Mouse (Mus musculus): ENCODE data around the gene Mogs. TPM values are rescaled to one million over a fixed set of nuclear protein-coding genes. Genes with fewer than 3 reads are reported as not detected.

The Mogs gene
- polyA plus RNA-seq, 1 experiment from 2014 or later: 24.7 TPM

DNA sequence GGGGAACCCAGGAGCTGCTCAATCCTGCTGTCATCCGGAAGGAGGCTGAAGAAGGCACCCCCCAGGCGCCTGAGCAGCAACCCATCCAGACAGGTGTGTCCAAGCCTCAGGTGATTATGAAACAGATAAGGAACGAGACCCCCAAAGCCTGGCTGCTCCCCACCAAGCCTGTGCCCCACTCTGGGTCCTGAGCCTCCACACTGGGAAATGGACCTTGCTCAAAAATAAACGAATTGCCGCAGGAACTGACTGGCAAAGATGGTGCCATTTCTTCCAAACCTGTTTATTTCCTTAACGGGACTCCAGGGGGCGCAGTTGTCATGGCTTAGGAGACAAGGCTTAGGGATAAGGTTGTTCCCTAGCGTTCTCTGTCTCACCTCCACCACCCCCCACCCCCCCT, 47.4 kb downstream of the Mogs start:
- no peak for ATAC-seq (replicated peaks)
- H3K27ac ChIP-seq: no peak overlapping the region
- no peaks in the 10 kb centered on the region for H3K9me3 ChIP-seq
- no peak overlapping the region for H3K9ac ChIP-seq
- H3K4me2 ChIP-seq: peak overlapping the region; percentile 44
- no peaks in the 10 kb centered on the region for H3K36me3 ChIP-seq (replicated peaks)
- peaks cover 38% of the 10 kb centered on the region for H3K4me1 ChIP-seq
- H3K27me3 ChIP-seq (replicated peaks): peaks cover 32% of the 10 kb centered on the region
- H3K4me3 ChIP-seq: peak overlapping the region; percentile 25
- WGBS: 2% methylated on average over 8 of the region's 8 CpGs

DNA sequence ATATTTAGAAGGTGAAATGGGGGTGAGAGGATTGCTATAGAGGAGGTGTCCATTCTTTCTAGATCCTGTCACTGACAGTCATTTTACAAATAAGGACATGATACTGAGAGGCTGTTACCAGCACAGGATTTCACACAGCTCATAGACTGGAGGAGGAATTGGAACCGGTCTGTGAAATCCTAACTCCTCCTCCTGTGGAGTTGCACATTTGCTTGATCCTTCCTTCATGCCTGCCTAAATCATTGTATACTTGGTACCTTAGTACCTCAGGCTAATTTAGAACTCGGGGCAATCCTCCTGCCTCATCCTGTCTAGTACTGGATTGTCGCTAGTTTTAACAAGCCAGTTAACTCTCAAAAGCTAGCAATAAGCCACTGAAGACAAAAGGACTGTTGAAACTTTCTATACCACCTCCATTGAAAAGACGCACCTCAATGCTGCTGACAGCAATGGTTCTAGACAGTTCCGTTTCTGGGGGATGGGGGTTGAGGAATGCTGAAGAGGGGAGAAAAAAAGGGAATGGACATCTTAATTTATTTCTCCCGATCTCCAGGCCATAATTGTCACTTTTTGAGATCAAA, 49.8 kb downstream of the Mogs start:
- peaks cover 56% of the 10 kb centered on the region for H3K4me1 ChIP-seq
- 3% methylated on average over 6 of the region's 6 CpGs for WGBS
- peak overlapping the region; percentile 94 for H3K27ac ChIP-seq
- H3K9ac ChIP-seq: peak overlapping the region; percentile 82
- H3K27me3 ChIP-seq (replicated peaks): peaks cover 29% of the 10 kb centered on the region
- peak overlapping the region; percentile 65 for H3K4me3 ChIP-seq
- no peaks in the 10 kb centered on the region for H3K9me3 ChIP-seq
- ATAC-seq (replicated peaks): peak; percentile 53
- peak overlapping the region; percentile 84 for H3K4me2 ChIP-seq
- H3K36me3 ChIP-seq (replicated peaks): no peaks in the 10 kb centered on the region

- peak; percentile 84 for ATAC-seq (replicated peaks)
- under 1% methylated on average over 57 of the region's 58 CpGs for WGBS
- Histone ChIP-seq H3K9me3 (no peaks in the 10 kb centered on the region), H3K36me3 (replicated peaks) (no peaks in the 10 kb centered on the region), H3K4me1 (peaks cover 62% of the 10 kb centered on the region), H3K27me3 (replicated peaks) (peaks cover 23% of the 10 kb centered on the region), H3K4me3 (peak within 1 kb of the TSS; percentile 65), H3K4me2 (peak within 1 kb of the TSS; percentile 84), H3K9ac (peak within 1 kb of the TSS; percentile 82), H3K27ac (peak within 1 kb of the TSS; percentile 94)
Observed at GRCm38 (mm10) chr6:83165607-83166242, 50.4 kb downstream of the Mogs start, which contains the start of gene Dctn1. Gene Dctn1, plus strand, starts transcription at chr6:83165920.

DNA sequence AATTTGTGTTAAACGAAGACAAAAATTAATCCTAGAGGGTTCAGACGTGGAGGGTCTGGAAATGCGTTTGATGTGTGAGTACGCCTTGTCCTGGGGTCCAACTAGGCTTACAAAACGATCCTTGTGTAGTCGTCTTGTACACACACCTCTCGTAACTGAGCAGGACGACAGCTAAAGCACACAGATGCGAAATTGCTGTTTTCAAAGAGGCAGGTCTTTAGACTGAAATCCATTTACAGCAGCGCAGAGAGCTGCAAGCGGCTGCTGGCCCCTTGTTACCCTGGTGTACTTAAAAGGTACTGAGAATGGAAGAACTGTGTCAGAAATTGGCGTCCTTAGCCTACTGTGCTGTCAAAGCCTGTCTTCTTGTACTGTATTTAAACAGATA, 50.9 kb downstream of the Mogs start:
- peaks cover 67% of the 10 kb centered on the region for H3K4me1 ChIP-seq
- H3K4me2 ChIP-seq: peak overlapping the region; percentile 84
- H3K9ac ChIP-seq: peak overlapping the region; percentile 82
- H3K9me3 ChIP-seq: no peaks in the 10 kb centered on the region
- peak overlapping the region; percentile 65 for H3K4me3 ChIP-seq
- peak overlapping the region; percentile 94 for H3K27ac ChIP-seq
- H3K27me3 ChIP-seq (replicated peaks): peaks cover 18% of the 10 kb centered on the region
- H3K36me3 ChIP-seq (replicated peaks): no peaks in the 10 kb centered on the region
- WGBS: under 1% methylated on average over 12 of the region's 12 CpGs
- ATAC-seq (replicated peaks): peak; percentile 51

MicroRNAs encoded within 50 kb of the gene (microRNA counts, 519-probe panel; counts per million panel counts)
- 1,813 counts per million, percentile 12 among the panel's probes with 10 or more counts for microRNA mmu-miR-3470a+mmu-miR-3470b

Small RNA genes lying within 50 kb of the gene (microRNA-seq; reads per million reads assigned to microRNA genes)
- not detected for gene Mir3470a

Other genes with a start within 250 kb of the Mogs start
- 20.3 and 21.7 TPM in 2 replicates for gene Sema4f, start 175.7 kb upstream of the Mogs start, polyA plus RNA-seq (2015; fragmentation: Nextera tagmentation; extraction: Ambion mirVana)
- gene M1ap, start 168.6 kb upstream of the Mogs start, polyA plus RNA-seq (2015; fragmentation: Nextera tagmentation; extraction: Ambion mirVana): 0.22 TPM in 1 of 2 replicates, not detected in the other
- 2.3 TPM in 2 replicates for gene Dok1, start 82.0 kb upstream of the Mogs start, polyA plus RNA-seq (2015; fragmentation: Nextera tagmentation; extraction: Ambion mirVana)
- gene Loxl3, start 81.3 kb upstream of the Mogs start, polyA plus RNA-seq (2015; fragmentation: Nextera tagmentation; extraction: Ambion mirVana): 6.8 and 7.6 TPM in 2 replicates
- 182 and 198 TPM in 2 replicates for gene Aup1, start 61.0 kb upstream of the Mogs start, polyA plus RNA-seq (2015; fragmentation: Nextera tagmentation; extraction: Ambion mirVana)
- gene Htra2, start 60.2 kb upstream of the Mogs start, polyA plus RNA-seq (2015; fragmentation: Nextera tagmentation; extraction: Ambion mirVana): 79.0 and 81.2 TPM in 2 replicates
- 0.51 and 0.75 TPM in 2 replicates for gene Dqx1, start 57.7 kb upstream of the Mogs start, polyA plus RNA-seq (2015; fragmentation: Nextera tagmentation; extraction: Ambion mirVana)
- not detected in 2 replicates for gene Tlx2, start 45.2 kb upstream of the Mogs start, polyA plus RNA-seq (2015; fragmentation: Nextera tagmentation; extraction: Ambion mirVana)
- gene Pcgf1, start 37.6 kb upstream of the Mogs start, polyA plus RNA-seq (2015; fragmentation: Nextera tagmentation; extraction: Ambion mirVana): 56.3 and 56.8 TPM in 2 replicates
- 0.36 TPM in 1 of 2 replicates, not detected in the other for gene Lbx2, start 29.1 kb upstream of the Mogs start, polyA plus RNA-seq (2015; fragmentation: Nextera tagmentation; extraction: Ambion mirVana)
- 6.9 and 8.1 TPM in 2 replicates for gene Ccdc142, start 13.9 kb upstream of the Mogs start, polyA plus RNA-seq (2015; fragmentation: Nextera tagmentation; extraction: Ambion mirVana)
- gene Gm42688, start 13.9 kb upstream of the Mogs start, polyA plus RNA-seq (2015; fragmentation: Nextera tagmentation; extraction: Ambion mirVana): 7.3 and 7.4 TPM in 2 replicates
- 102 and 105 TPM in 2 replicates for gene Mrpl53, start 6.5 kb upstream of the Mogs start, polyA plus RNA-seq (2015; fragmentation: Nextera tagmentation; extraction: Ambion mirVana)
- 176 and 196 TPM in 2 replicates for gene Wbp1, start 6.1 kb downstream of the Mogs start, polyA plus RNA-seq (2015; fragmentation: Nextera tagmentation; extraction: Ambion mirVana)
- gene Ino80b, start 9.9 kb downstream of the Mogs start, polyA plus RNA-seq (2015; fragmentation: Nextera tagmentation; extraction: Ambion mirVana): 13.6 and 15.1 TPM in 2 replicates
- gene Rtkn, start 20.0 kb downstream of the Mogs start, polyA plus RNA-seq (2015; fragmentation: Nextera tagmentation; extraction: Ambion mirVana): 10.9 and 15.3 TPM in 2 replicates
- gene Wdr54, start 40.9 kb downstream of the Mogs start, polyA plus RNA-seq (2015; fragmentation: Nextera tagmentation; extraction: Ambion mirVana): 20.8 and 21.6 TPM in 2 replicates
- 9.5 and 12.0 TPM in 2 replicates for gene 1700003E16Rik, start 40.9 kb downstream of the Mogs start, polyA plus RNA-seq (2015; fragmentation: Nextera tagmentation; extraction: Ambion mirVana)
- gene Dctn1, start 50.4 kb downstream of the Mogs start, polyA plus RNA-seq (2015; fragmentation: Nextera tagmentation; extraction: Ambion mirVana): 162 TPM in 2 replicates
- gene Slc4a5, start 104.3 kb downstream of the Mogs start, polyA plus RNA-seq (2015; fragmentation: Nextera tagmentation; extraction: Ambion mirVana): 0.37 and 0.41 TPM in 2 replicates
- gene Mthfd2, start 210.4 kb downstream of the Mogs start, polyA plus RNA-seq (2015; fragmentation: Nextera tagmentation; extraction: Ambion mirVana): 28.9 and 31.0 TPM in 2 replicates
- 22.8 and 23.4 TPM in 2 replicates for gene Mob1a, start 210.5 kb downstream of the Mogs start, polyA plus RNA-seq (2015; fragmentation: Nextera tagmentation; extraction: Ambion mirVana)
- 44.0 and 54.3 TPM in 2 replicates for gene Bola3, start 233.7 kb downstream of the Mogs start, polyA plus RNA-seq (2015; fragmentation: Nextera tagmentation; extraction: Ambion mirVana)